Mouse (Mus musculus) lung, embryonic 14.5 days (tissue): ENCODE measurements at regions not wholly inside any gene's neighbourhood (a gene's known extent, or its start where the extent isn't known, plus 50 kb on each side); places are given as distances from the start of the nearest gene placed in this dataset.

Experiments
- ATAC-seq: fragments of 200-750 bp; cut with Nextera tagmentation; 2 replicates; pipeline ENCODE4 v1.8.0; 2017; ENCODE audit warnings: mild to moderate bottlenecking, moderate TSS enrichment, moderate library complexity; ENCODE audit not compliant: insufficient read depth
- DNase-seq: peaks from one replicate; pipeline ENCODE4 v3.0.0-alpha.2; 2015
- H3K27ac ChIP-seq: fragments of 300-500 bp; sonication (generic); 2 replicates; pipeline ENCODE4 v1.5.1; 2014; ENCODE audit warnings: low read depth, mild to moderate bottlenecking, moderate library complexity
- H3K27me3 ChIP-seq: fragments of 300-500 bp; sonication (generic); 2 replicates; pipeline ENCODE4 v1.6.1; 2014; ENCODE audit warnings: low read length, control low read depth; ENCODE audit not compliant: insufficient read depth
- H3K36me3 ChIP-seq: fragments of 300-500 bp; sonication (generic); 2 replicates; pipeline ENCODE4 v1.6.1; 2014; ENCODE audit warnings: control low read depth; ENCODE audit not compliant: insufficient read depth
- H3K4me1 ChIP-seq: fragments of 300-500 bp; sonication (generic); 2 replicates; pipeline ENCODE4 v1.6.1; 2014; ENCODE audit warnings: antibody characterized with exemption, control low read depth; ENCODE audit not compliant: insufficient read depth
- H3K4me2 ChIP-seq: fragments of 300-500 bp; sonication (generic); 2 replicates; pipeline ENCODE4 v1.6.1; 2014; ENCODE audit warnings: mild to moderate bottlenecking
- H3K4me3 ChIP-seq: fragments of 300-500 bp; sonication (generic); 2 replicates; pipeline ENCODE4 v1.5.1; 2014; ENCODE audit warnings: low read depth, low read length
- H3K9ac ChIP-seq: fragments of 300-500 bp; sonication (generic); 2 replicates; pipeline ENCODE4 v1.6.1; 2014
- H3K9me3 ChIP-seq: fragments of 300-500 bp; sonication (generic); 2 replicates; pipeline ENCODE4 v1.6.1; 2016; ENCODE audit warnings: low read depth, low read length, control low read depth
- CTCF ChIP-seq: IDR thresholded peaks from 2 replicates; pipeline ENCODE4 v1.5.1; 2016; ENCODE audit warnings: antibody characterized with exemption, low read depth
- WGBS: fragments of 180-500 bp; shearing (Covaris S2); extraction: QIAGEN DNeasy Blood & Tissue Kit; methylation state at CpG from one replicate; pipeline ENCODE4 v1.1.7; 2014; 5-methylcytosine and 5-hydroxymethylcytosine counted together

DNA sequence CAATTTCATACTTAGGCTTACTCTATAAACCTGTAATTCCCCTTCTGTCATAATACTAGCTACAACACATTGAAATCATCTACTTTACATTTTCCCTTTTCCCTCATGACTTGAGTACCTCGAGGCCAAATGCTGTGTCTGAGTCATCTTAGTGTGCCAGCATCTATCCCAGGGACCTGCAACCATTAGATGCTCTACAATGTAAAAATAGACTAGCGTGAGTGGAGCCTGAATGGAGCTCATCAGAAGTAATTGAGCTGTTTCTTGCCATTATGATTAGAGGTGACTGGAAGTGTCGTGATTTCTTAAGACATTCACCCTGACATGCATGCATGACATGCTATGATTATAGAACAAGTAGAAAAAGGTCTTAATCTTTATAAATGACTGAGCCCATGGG, 301.1 kb downstream of the Myh15 start:
- no peaks in the 10 kb centered on the region for H3K9me3 ChIP-seq

DNA sequence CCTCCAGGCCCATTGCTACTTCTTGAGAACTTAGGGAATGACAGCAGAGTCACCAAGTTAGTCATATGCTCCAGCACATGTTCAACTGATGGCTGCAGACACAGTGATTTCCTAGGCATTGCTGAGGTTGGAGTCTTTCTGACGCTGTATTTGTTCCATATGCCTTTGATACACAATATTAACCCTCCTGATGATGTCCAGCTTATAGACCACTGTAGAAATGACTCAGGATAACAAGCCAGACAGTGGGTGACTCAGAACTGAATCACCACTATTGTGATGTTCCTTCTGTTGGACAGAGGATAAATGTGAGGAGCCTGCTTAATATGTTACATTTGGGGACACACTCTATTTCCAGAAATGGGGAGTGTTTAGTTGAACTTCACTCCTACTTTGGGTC, 304.4 kb downstream of the Myh15 start:
- TF ChIP-seq CTCF: no peak
- WGBS: 55% methylated on average over 1 of the region's 1 CpGs
- no peak overlapping the region for H3K27ac ChIP-seq
- no peaks in the 10 kb centered on the region for H3K9me3 ChIP-seq
- no peak for ATAC-seq
- no peak overlapping the region for H3K4me3 ChIP-seq
- H3K9ac ChIP-seq: no peak overlapping the region
- H3K4me1 ChIP-seq: no peaks in the 10 kb centered on the region
- no peaks in the 10 kb centered on the region for H3K27me3 ChIP-seq
- H3K36me3 ChIP-seq: no peaks in the 10 kb centered on the region
- H3K4me2 ChIP-seq: no peak overlapping the region
- DNase-seq: no peak

More for the DNA sequence above, 301.1 kb downstream of the Myh15 start:
- Histone ChIP-seq H3K4me3 (no peak overlapping the region), H3K36me3 (no peaks in the 10 kb centered on the region), H3K27me3 (no peaks in the 10 kb centered on the region), H3K9ac (no peak overlapping the region), H3K27ac (no peak overlapping the region), H3K4me2 (no peak overlapping the region), H3K4me1 (no peaks in the 10 kb centered on the region)
- no peak for TF ChIP-seq CTCF
- WGBS: 70% methylated on average over 3 of the region's 3 CpGs
- DNase-seq (no peak), ATAC-seq (no peak)

DNA sequence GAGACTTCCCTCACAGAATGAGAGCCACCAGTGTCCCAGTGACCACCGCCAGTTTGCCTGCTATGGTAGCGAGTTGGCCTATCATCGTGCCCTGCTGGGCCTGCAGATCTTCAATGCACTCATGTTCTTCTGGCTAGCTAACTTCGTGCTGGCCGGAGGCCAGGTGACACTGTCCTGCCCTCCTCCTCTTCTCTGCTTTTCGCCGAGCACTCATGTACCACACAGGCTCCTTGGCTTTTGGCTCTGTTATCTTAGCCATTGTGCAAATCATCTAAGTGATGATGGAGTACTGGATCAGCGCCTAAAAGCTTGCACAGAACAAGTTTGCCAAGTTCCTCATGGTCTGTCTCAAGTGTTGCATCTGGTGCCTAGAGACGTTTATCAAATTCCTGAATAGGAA, 312.2 kb downstream of the Myh15 start:
- Histone ChIP-seq H3K9ac (no peak overlapping the region), H3K4me3 (no peak overlapping the region), H3K9me3 (no peaks in the 10 kb centered on the region), H3K27me3 (no peaks in the 10 kb centered on the region), H3K4me1 (no peaks in the 10 kb centered on the region), H3K36me3 (no peaks in the 10 kb centered on the region), H3K4me2 (no peak overlapping the region), H3K27ac (no peak overlapping the region)
- WGBS: 57% methylated on average over 9 of the region's 9 CpGs
- ATAC-seq: peak; percentile 89
- peak; percentile 72 for DNase-seq
- no peak for TF ChIP-seq CTCF

DNA sequence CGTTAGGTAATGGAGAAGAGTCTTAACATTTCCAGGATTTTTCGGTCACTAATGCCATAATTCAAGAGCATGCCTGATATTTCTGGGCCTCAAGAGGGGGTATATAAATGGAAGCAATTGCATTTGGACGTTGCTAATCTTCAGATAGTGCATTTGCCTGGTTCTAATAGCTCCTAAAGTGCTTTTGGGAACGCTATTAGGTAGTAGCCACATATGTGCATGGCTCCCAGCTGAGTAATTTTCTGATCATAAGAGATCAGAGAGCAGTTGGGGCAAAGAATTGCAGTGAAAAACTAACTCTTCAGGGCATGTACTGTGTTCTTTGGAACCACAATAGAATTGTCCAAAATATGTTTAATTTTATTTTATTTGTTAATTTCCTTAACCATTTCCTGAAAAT, 317.8 kb downstream of the Myh15 start:
- Histone ChIP-seq H3K27me3 (no peaks in the 10 kb centered on the region), H3K36me3 (no peaks in the 10 kb centered on the region), H3K9me3 (no peaks in the 10 kb centered on the region), H3K4me2 (no peak overlapping the region), H3K4me1 (no peaks in the 10 kb centered on the region), H3K27ac (no peak overlapping the region), H3K9ac (no peak overlapping the region), H3K4me3 (no peak overlapping the region)
- 78% methylated on average over 4 of the region's 4 CpGs for WGBS
- DNase-seq (no peak), ATAC-seq (no peak)
- TF ChIP-seq CTCF: no peak

DNA sequence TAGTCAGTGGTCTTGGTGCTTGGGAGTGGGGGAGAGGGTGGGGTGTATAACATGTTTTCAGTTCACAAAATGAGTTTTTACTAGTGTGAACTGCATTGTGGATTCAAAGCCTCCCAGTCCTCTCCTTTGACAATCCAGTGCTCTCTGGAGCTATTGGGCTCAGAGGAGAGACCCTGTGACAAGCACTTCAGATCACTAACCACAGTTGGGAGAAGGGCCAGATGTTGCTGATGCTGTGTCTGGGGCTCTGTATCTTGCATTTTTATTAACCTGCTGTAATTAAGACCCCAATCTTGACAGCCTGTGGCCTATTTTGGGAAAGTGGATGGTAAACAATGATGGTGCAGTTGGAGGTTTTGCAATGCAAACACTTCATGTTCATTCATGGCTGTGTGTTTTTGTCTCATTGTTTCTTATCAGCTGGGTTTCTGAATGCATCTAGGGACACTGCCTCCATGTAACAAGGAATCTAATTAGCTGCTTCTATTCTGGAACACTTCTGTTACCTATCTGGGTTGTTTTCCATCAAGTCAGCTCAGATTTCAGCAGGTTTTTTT, 320.0 kb upstream of the Ift57 start:
- H3K4me3 ChIP-seq: no peak overlapping the region
- no peaks in the 10 kb centered on the region for H3K27me3 ChIP-seq
- H3K4me2 ChIP-seq: no peak overlapping the region
- no peak overlapping the region for H3K27ac ChIP-seq
- no peak for ATAC-seq
- no peak overlapping the region for H3K9ac ChIP-seq
- H3K9me3 ChIP-seq: no peaks in the 10 kb centered on the region
- no peaks in the 10 kb centered on the region for H3K4me1 ChIP-seq
- H3K36me3 ChIP-seq: no peaks in the 10 kb centered on the region
- no peak for DNase-seq
- TF ChIP-seq CTCF: no peak

DNA sequence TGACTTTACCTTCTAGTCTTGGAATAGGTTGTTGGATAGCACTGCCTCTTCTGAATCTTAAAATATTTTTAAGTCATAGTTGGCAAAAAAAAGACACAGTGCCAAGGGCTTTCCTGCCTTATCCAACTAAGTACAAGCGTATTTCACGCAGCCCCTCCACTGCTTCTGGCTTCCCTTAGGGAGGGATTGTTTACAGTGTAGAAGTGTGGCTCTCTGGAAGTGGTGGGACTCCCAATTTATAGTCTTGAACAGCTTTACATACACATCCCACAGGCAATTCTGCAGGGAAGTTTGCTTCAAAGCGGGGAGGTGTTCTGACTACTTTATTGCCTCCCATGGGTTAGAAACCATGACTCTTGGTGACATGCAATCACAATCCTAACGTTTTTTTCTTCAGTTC, 310.9 kb upstream of the Ift57 start:
- no peak overlapping the region for H3K4me3 ChIP-seq
- ATAC-seq (no peak), DNase-seq (no peak)
- no peaks in the 10 kb centered on the region for H3K4me1 ChIP-seq
- WGBS: 51% methylated on average over 4 of the region's 4 CpGs
- no peak for TF ChIP-seq CTCF
- no peaks in the 10 kb centered on the region for H3K36me3 ChIP-seq
- no peaks in the 10 kb centered on the region for H3K9me3 ChIP-seq
- no peak overlapping the region for H3K9ac ChIP-seq
- no peak overlapping the region for H3K4me2 ChIP-seq
- no peak overlapping the region for H3K27ac ChIP-seq
- H3K27me3 ChIP-seq: no peaks in the 10 kb centered on the region

DNA sequence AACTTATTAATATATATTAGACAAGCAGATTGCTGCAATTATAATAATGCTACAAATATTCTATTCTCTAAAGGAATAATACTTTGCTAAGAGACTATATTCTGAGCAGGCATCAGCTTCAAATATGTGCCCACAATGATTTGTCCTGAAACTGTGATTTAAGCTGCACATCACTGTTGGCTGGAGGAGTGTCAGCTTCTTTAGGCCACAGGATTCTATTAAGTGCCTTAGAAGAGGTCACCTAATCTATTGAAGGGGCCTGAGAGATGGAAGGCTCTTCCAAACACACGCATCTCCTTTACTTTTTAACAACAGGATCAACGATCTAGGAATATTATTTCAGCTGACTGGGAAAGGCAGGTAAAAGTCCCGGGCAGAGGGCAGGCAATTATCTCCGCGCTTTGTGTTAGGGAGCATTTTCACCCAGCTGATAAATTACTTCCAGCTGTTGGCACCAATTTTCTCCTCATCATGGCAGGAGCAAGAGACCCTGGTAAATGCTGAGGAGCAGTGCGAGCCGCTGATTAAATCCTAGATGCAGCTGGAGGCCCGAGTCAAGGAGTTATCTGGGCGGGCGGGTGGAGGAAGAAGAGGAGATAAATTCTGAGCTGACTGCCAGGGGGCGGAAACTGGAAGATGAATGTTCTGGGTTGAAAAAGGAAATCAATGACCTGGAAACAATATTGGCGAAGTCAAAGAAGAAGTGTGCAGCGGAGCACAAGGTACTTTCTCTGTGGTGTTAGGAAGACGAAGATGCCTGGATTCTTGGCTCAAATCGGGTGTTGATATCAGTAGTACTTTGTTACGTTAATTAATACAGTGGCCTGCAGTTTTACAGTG, 290.9 kb upstream of the Ift57 start:
- WGBS: 36% methylated on average over 16 of the region's 16 CpGs
- DNase-seq (peak; percentile 2), ATAC-seq (no peak)
- H3K4me2 ChIP-seq: no peak overlapping the region; the same call in 1 of the 2 replicates
- no peaks in the 10 kb centered on the region for H3K27me3 ChIP-seq
- no peak for TF ChIP-seq CTCF
- H3K27ac ChIP-seq: no peak overlapping the region
- no peaks in the 10 kb centered on the region for H3K9me3 ChIP-seq
- no peaks in the 10 kb centered on the region for H3K36me3 ChIP-seq
- H3K4me3 ChIP-seq: no peak overlapping the region
- H3K9ac ChIP-seq: no peak overlapping the region
- H3K4me1 ChIP-seq: no peaks in the 10 kb centered on the region
